Comparison of ENCODE assay signal across 10 mouse cellular contexts in the genomic region with DNA sequence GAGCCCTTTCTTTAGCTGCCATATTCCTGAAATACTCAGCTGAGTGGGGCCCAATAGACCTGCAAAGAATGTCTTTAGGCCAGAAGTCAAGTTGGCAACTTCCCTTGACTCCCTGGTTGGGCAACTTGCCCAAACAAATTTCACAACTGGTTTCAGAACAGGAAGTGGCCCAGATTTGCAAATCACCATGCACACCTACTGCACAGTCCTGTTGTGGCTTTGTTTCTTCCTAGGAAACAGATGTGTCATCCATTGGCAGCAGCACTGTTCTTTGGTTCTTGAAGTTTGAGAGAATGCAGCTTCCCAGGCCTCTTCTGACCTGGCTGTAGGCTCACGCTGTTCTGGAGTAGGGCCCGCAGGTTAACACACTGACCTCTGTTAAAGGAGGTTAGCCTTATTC. TPM values are rescaled to one million over a fixed set of nuclear protein-coding genes. Genes with fewer than 3 reads are reported as not detected.
DNase-seq lines count a peak whose midpoint lies in the region; ATAC-seq and TF ChIP-seq lines count a peak whose summit lies in the region.
"Had no signal": no experiment of that assay in that cellular context is flagged by ENCODE, and none has a peak within 500 bp of the region (broad histone marks: within the 10 kb centered on the region; RNA-seq: fewer than 3 reads in every experiment).

No protein-coding gene starts in this region.

- H3K27me3 ChIP-seq in liver, adult 2 months (ENCODE audit: control insufficient read depth, insufficient read depth, low read length) = no peaks in the 10 kb centered on the region
- H3K27me3 ChIP-seq in liver, embryonic 11.5 days (replicated peaks; ENCODE audit: control insufficient read depth, insufficient read depth, low read length) = no peaks in the 10 kb centered on the region
- no peaks in the 10 kb centered on the region for H3K27me3 ChIP-seq in lung, embryonic 14.5 days (ENCODE audit: insufficient read depth, low read length)
- no peaks in the 10 kb centered on the region for H3K27me3 ChIP-seq in stomach, embryonic 15.5 days (replicated peaks)
- H3K27me3 ChIP-seq: neural tube, embryonic 12.5 days had no signal

- no peaks in the 10 kb centered on the region for H3K9me3 ChIP-seq in liver, embryonic 11.5 days (ENCODE audit: control insufficient read depth, low read length)
- no peaks in the 10 kb centered on the region for H3K9me3 ChIP-seq in lung, embryonic 14.5 days (ENCODE audit: low read depth, low read length)
- H3K9me3 ChIP-seq in stomach, embryonic 15.5 days = no peaks in the 10 kb centered on the region
- H3K9me3 ChIP-seq: neural tube, embryonic 12.5 days had no signal

- no peaks in the 10 kb centered on the region for H3K36me3 ChIP-seq in liver, adult 2 months (ENCODE audit: control insufficient read depth, insufficient read depth, low read length)
- H3K36me3 ChIP-seq in liver, embryonic 11.5 days (ENCODE audit: control insufficient read depth, insufficient read depth, low read length) = no peaks in the 10 kb centered on the region
- H3K36me3 ChIP-seq in lung, embryonic 14.5 days (ENCODE audit: insufficient read depth) = no peaks in the 10 kb centered on the region
- no peaks in the 10 kb centered on the region for H3K36me3 ChIP-seq in stomach, embryonic 15.5 days
- H3K36me3 ChIP-seq: neural tube, embryonic 12.5 days had no signal

- intact Hi-C loops in left cerebral cortex, postnatal 14 days (cut with DNase I) = loop anchor here (10.0 kb wide), 1 partner anchor 211 kb away; no protein-coding TSS in a partner anchor

- H3K4me2 ChIP-seq in liver, embryonic 11.5 days = no peak overlapping the region
- no peak overlapping the region for H3K4me2 ChIP-seq in lung, embryonic 14.5 days
- no peak overlapping the region for H3K4me2 ChIP-seq in stomach, embryonic 15.5 days
- H3K4me2 ChIP-seq: neural tube, embryonic 12.5 days had no signal

- DNase-seq in liver, adult 2 months (ENCODE audit: extremely low read depth, low read depth, low spot score) = peak; percentile 95
- no peak for DNase-seq in liver, embryonic 11.5 days (ENCODE audit: low spot score)
- DNase-seq in c-Kit-positive CD71-negative TER-119-negative erythroid progenitor cells, embryonic 14.5 days (ENCODE audit: low read depth) = peak; percentile 62
- DNase-seq in lung, embryonic 14.5 days = peak; percentile 64
- no peak for DNase-seq in left cerebral cortex, postnatal 14 days (ENCODE audit: low spot score in 2 of 2)
- no peak for DNase-seq in gastrocnemius, adult 8-10 months (ENCODE audit: low spot score in 2 of 2)
- no peak for DNase-seq in left cerebral cortex, adult 9 months (ENCODE audit: low spot score in 2 of 2)

- H3K79me2 ChIP-seq in liver, adult 2 months (ENCODE audit: control insufficient read depth, insufficient read depth, low read length) = no peaks in the 10 kb centered on the region

- WGBS in liver, adult 2 months = 7% methylated on average over 2 of the region's 2 CpGs
- 90% methylated on average over 2 of the region's 2 CpGs for WGBS in liver, embryonic 11.5 days
- WGBS in lung, embryonic 14.5 days = 90% methylated on average over 2 of the region's 2 CpGs
- WGBS in stomach, embryonic 15.5 days = 79% methylated on average over 2 of the region's 2 CpGs

- H3K4me1 ChIP-seq in liver, adult 2 months (ENCODE audit: control insufficient read depth, insufficient read depth, low read length) = peaks cover 14% of the 10 kb centered on the region
- peaks cover 15% of the 10 kb centered on the region for H3K4me1 ChIP-seq in liver, embryonic 11.5 days (replicated peaks; ENCODE audit: control insufficient read depth, insufficient read depth, low read length)
- H3K4me1 ChIP-seq in lung, embryonic 14.5 days (ENCODE audit: insufficient read depth) = no peaks in the 10 kb centered on the region
- no peaks in the 10 kb centered on the region for H3K4me1 ChIP-seq in stomach, embryonic 15.5 days
- H3K4me1 ChIP-seq: neural tube, embryonic 12.5 days had no signal

- TF ChIP-seq CTCF in liver, adult 2 months (IDR thresholded peaks at IDR 0.05; ENCODE audit: low read depth, low read length) = no peak
- TF ChIP-seq CTCF in lung, embryonic 14.5 days (IDR thresholded peaks at IDR 0.05; ENCODE audit: low read depth) = no peak

- no peak overlapping the region for H3K9ac ChIP-seq in liver, adult 2 months (ENCODE audit: low read depth, low read length)
- no peak overlapping the region for H3K9ac ChIP-seq in liver, embryonic 11.5 days (ENCODE audit: low read depth, low read length)
- H3K9ac ChIP-seq in lung, embryonic 14.5 days = no peak overlapping the region
- H3K9ac ChIP-seq in stomach, embryonic 15.5 days = no peak overlapping the region
- H3K9ac ChIP-seq: neural tube, embryonic 12.5 days had no signal

- H3K27ac ChIP-seq in liver, adult 2 months (replicated peaks; ENCODE audit: insufficient read depth, low read depth, low read length) = peak overlapping the region; percentile 65
- H3K27ac ChIP-seq in liver, embryonic 11.5 days (ENCODE audit: low read depth, low read length) = no peak overlapping the region
- H3K27ac ChIP-seq in lung, embryonic 14.5 days (ENCODE audit: low read depth) = no peak overlapping the region
- H3K27ac ChIP-seq in stomach, embryonic 15.5 days = no peak overlapping the region
- H3K27ac ChIP-seq: neural tube, embryonic 12.5 days had no signal

- no peak for TF ChIP-seq POLR2A in liver, adult 2 months (IDR thresholded peaks at IDR 0.05; ENCODE audit: extremely low read depth, insufficient read depth, low read length)

- no peak overlapping the region for H3K4me3 ChIP-seq in liver, adult 2 months (ENCODE audit: insufficient read depth, low read depth, low read length)
- H3K4me3 ChIP-seq in liver, embryonic 11.5 days (ENCODE audit: low read depth, low read length) = no peak overlapping the region
- H3K4me3 ChIP-seq in lung, embryonic 14.5 days (ENCODE audit: low read depth, low read length) = no peak overlapping the region
- no peak overlapping the region for H3K4me3 ChIP-seq in stomach, embryonic 15.5 days (replicated peaks)
- H3K4me3 ChIP-seq: neural tube, embryonic 12.5 days had no signal

- no peak for ATAC-seq in liver, embryonic 11.5 days (replicated peaks; ENCODE audit: low FRiP score)
- no peak for ATAC-seq in lung, embryonic 14.5 days (ENCODE audit: insufficient read depth)
- peak; percentile 35; the same call in 1 of the 2 replicates for ATAC-seq in stomach, embryonic 15.5 days (ENCODE audit: insufficient read depth, low FRiP score, low read depth)
- ATAC-seq: forebrain, embryonic 14.5 days had no signal

RNA-seq across cellular contexts. Expression of a gene that starts 6.9 kb away (rescaled TPM):
- total RNA-seq in liver, adult 2 months (2014; rRNA removed) = 13.7 and 16.9 TPM in 2 replicates
- polyA plus RNA-seq in liver, adult 2 months (2012; rRNA removed) = 19.2 and 20.8 TPM in 2 replicates
- polyA plus RNA-seq in liver, embryonic 11.5 days (2014; fragmentation: Nextera tagmentation; extraction: Ambion mirVana) = 38.8 and 42.3 TPM in 2 replicates
- 19.2 and 19.7 TPM in 2 replicates for polyA plus RNA-seq in lung, embryonic 14.5 days (2014; fragmentation: Nextera tagmentation; extraction: Ambion mirVana)
- 14.2 TPM in 2 replicates for polyA plus RNA-seq in stomach, embryonic 15.5 days (2015; fragmentation: Nextera tagmentation; extraction: Ambion mirVana)
- 100 to 1,000 TPM; 160 to 163 TPM for total RNA-seq in left cerebral cortex, postnatal 14 days (2021)
- total RNA-seq in gastrocnemius, adult 8-10 months (2022) = 10 to 100 TPM; 11.5 to 15.2 (median 14.0) TPM

RNA-seq across cellular contexts. Expression of a gene that starts 15.2 kb away (rescaled TPM):
- not detected in 2 replicates for total RNA-seq in liver, adult 2 months (2014; rRNA removed)
- polyA plus RNA-seq in liver, adult 2 months (2012; rRNA removed) = not detected in 2 replicates
- polyA plus RNA-seq in liver, embryonic 11.5 days (2014; fragmentation: Nextera tagmentation; extraction: Ambion mirVana) = 1.9 and 2.9 TPM in 2 replicates
- 8.2 and 9.3 TPM in 2 replicates for polyA plus RNA-seq in lung, embryonic 14.5 days (2014; fragmentation: Nextera tagmentation; extraction: Ambion mirVana)
- polyA plus RNA-seq in stomach, embryonic 15.5 days (2015; fragmentation: Nextera tagmentation; extraction: Ambion mirVana) = 16.0 and 19.9 TPM in 2 replicates
- 10 to 100 TPM; 10.2 to 12.7 TPM for total RNA-seq in left cerebral cortex, postnatal 14 days (2021)
- total RNA-seq in gastrocnemius, adult 8-10 months (2022) = under 1 TPM in 2 of 4 experiments, not detected in 2; 0.13 to 0.44 TPM

Comparison
In these comparisons a context has a peak if more than half of its experiments do, and no peak if none do; other contexts are left out.
1. DNase-seq: peak in liver, adult 2 months (single experiment), c-Kit-positive CD71-negative TER-119-negative erythroid progenitor cells, embryonic 14.5 days (single experiment) and lung, embryonic 14.5 days (single experiment); none in liver, embryonic 11.5 days (single experiment), left cerebral cortex, postnatal 14 days (0 of 2), gastrocnemius, adult 8-10 months (0 of 2) and left cerebral cortex, adult 9 months (0 of 2).